Mouse (Mus musculus): ENCODE measurements around the gene Dhx37. TPM values are rescaled to one million over a fixed set of nuclear protein-coding genes. Genes with fewer than 3 reads are reported as not detected.

Dhx37 gene
- total RNA-seq, 1 experiment from 2014 or later = 17.5 TPM

Small RNAs within 50 kb of the gene (microRNA-seq; reads per million reads assigned to microRNA genes)
- gene Gm27551 = 0 reads per million in 2 experiments

Other genes with a start within 250 kb of the Dhx37 start
- 1,988 and 2,596 TPM in 2 replicates for gene Scarb1, start 93.0 kb downstream of the Dhx37 start, total RNA-seq (2021)
- not detected in 2 replicates for gene Gm10382, start 44.8 kb downstream of the Dhx37 start, total RNA-seq (2021)
- 1,462 and 1,631 TPM in 2 replicates for gene Ubc, start 43.9 kb downstream of the Dhx37 start, total RNA-seq (2021)
- 18.4 and 37.3 TPM in 2 replicates for gene Bri3bp, start 7.4 kb upstream of the Dhx37 start, total RNA-seq (2021)
- gene Aacs, start 41.7 kb upstream of the Dhx37 start, total RNA-seq (2021) = 88.5 and 93.5 TPM in 2 replicates
- 0.90 and 2.1 TPM in 2 replicates for gene Tmem132b, start 97.7 kb upstream of the Dhx37 start, total RNA-seq (2021)